Mouse (Mus musculus) B cell, adult 62 days (primary cell): ENCODE results near the gene Mad2l2. TPM values are rescaled to one million over a fixed set of nuclear protein-coding genes. Genes with fewer than 3 reads are reported as not detected.

Experiments used
- total RNA-seq: library from RNA; stranded (reverse); gene quantifications from 4 replicates; pipeline ENCODE4 v1.2.4, GENCODE M21; 2023

Gene Mad2l2
- total RNA-seq = 19.9 to 26.5 TPM (median 24.1 TPM) in 4 replicates

GRCm38 (mm10) chr4:148130133-148130532, at the start of gene Mad2l2:
Mad2l2 (plus strand) TSS chr4:148130384.

GRCm38 (mm10) chr4:148087907-148088527, 42.2 kb upstream of the Mad2l2 start, which contains the start of gene Agtrap:
Agtrap (minus strand) TSS chr4:148088031.

GRCm38 (mm10) chr4:148130561-148131413, 603 bp downstream of the Mad2l2 start, which contains the start of gene Draxin:
Draxin (minus strand) TSS chr4:148130698.

GRCm38 (mm10) chr4:148151267-148152168, 21.3 kb downstream of the Mad2l2 start, which contains the start of gene Fbxo6:
Fbxo6 (minus strand) TSS chr4:148152140.

GRCm38 (mm10) chr4:148160436-148161390, 30.5 kb downstream of the Mad2l2 start, which contains the start of the genes Fbxo44 and Fbxo2:
Fbxo44 (minus strand) TSS chr4:148160482.
Fbxo2 (plus strand) TSS chr4:148160621.

Other genes with a start within 250 kb of the Mad2l2 start
- 46.8 to 60.2 TPM (median 49.2 TPM) in 4 replicates for gene Mfn2, start 225.7 kb upstream of the Mad2l2 start, total RNA-seq
- 3.3 to 6.2 TPM (median 5.4 TPM) in 4 replicates for gene Plod1, start 193.6 kb upstream of the Mad2l2 start, total RNA-seq
- gene 2510039O18Rik, start 189.5 kb upstream of the Mad2l2 start, total RNA-seq = 62.2 to 65.8 TPM (median 64.3 TPM) in 4 replicates
- not detected in 4 replicates for gene Nppb, start 144.6 kb upstream of the Mad2l2 start, total RNA-seq
- not detected in 4 replicates for gene Nppa, start 129.7 kb upstream of the Mad2l2 start, total RNA-seq
- gene Clcn6, start 91.6 kb upstream of the Mad2l2 start, total RNA-seq = 40.9 to 48.8 TPM (median 45.8 TPM) in 4 replicates
- 14.3 to 18.7 TPM (median 16.4 TPM) in 4 replicates for gene Mthfr, start 91.3 kb upstream of the Mad2l2 start, total RNA-seq
- 9.0 to 14.2 TPM (median 11.7 TPM) in 4 replicates for gene Agtrap, start 42.4 kb upstream of the Mad2l2 start, total RNA-seq
- gene Draxin, start 314 bp downstream of the Mad2l2 start, total RNA-seq = 0.12 TPM in 1 of 4 replicates, not detected in the others
- 16.8 to 18.4 TPM (median 17.2 TPM) in 4 replicates for gene Fbxo6, start 21.8 kb downstream of the Mad2l2 start, total RNA-seq
- 7.8 to 9.7 TPM (median 8.5 TPM) in 4 replicates for gene Fbxo44, start 30.1 kb downstream of the Mad2l2 start, total RNA-seq
- gene Fbxo2, start 30.2 kb downstream of the Mad2l2 start, total RNA-seq = not detected in 4 replicates
- gene Disp3, start 157.6 kb downstream of the Mad2l2 start, total RNA-seq = not detected in 4 replicates